Mouse (Mus musculus) gastrocnemius, postnatal 14 days (tissue): ENCODE data around the gene Gm49336. TPM values are rescaled to one million over a fixed set of nuclear protein-coding genes. Genes with fewer than 3 reads are reported as not detected.

Source experiments
- DNase-seq: peaks from one replicate; pipeline ENCODE4 v3.0.0; 2021; ENCODE audit warnings: mixed read lengths
- intact Hi-C: fragments of 180-260 bp; cut with DNase I; formaldehyde crosslinking; loops from one replicate; pipeline ENCODE4 v1.15.1; 2025; ENCODE audit warnings: low total_unique reads
- total RNA-seq, 2 experiments: library from RNA; stranded (reverse); gene quantifications; 2 replicates each; pipeline ENCODE4 v1.2.3; 2021

The Gm49336 gene
- total RNA-seq, 2 experiments from 2014 or later = 27.7 to 30.0 TPM

DNA sequence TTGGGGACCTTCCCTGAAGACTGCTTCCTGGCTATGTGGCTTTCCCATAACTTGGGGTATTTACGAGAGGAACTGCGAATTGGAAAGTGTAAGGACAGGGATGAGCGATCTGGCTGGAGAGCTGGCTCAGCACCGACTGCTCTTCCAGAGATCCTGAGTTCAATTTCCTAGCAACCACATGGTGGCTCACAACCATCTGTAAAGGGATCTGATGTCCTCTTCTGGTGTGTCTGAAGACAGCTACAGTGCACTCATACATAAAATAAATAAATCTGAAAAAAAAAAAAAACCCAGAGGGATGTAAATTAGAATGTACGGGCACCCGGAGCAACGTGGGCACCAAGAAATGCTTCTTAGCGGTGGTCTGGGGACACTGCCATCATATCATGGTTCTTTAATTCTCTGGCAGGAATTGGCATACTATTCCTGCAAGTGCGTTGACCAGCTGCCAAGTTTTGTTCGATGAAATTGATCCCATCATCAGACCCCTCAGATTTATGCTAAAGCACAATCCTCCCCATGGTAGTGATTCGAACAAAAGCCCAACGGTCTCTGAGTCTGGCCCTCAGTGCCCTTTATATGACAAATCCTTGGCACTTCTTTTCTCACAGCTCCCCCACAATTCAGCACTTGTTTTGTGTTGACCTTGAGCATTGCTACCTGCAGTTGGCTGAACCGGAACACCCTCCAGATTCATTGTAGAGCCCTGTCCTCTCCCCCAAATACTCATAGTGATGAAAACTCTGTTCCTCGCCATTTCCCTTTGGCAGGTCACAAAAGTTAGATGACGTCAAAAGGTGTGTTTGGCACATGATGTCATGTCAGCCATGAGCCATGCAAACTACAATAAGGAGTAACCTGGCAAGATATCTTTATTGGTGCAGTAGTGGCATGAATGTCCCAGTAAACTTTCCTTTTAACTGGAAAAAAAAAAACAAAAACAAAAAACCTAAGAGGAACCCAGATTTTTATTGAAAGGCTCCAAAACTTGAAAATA, 995 bp upstream of the Gm49336 start:
- intact Hi-C loops = no loop called here

DNA sequence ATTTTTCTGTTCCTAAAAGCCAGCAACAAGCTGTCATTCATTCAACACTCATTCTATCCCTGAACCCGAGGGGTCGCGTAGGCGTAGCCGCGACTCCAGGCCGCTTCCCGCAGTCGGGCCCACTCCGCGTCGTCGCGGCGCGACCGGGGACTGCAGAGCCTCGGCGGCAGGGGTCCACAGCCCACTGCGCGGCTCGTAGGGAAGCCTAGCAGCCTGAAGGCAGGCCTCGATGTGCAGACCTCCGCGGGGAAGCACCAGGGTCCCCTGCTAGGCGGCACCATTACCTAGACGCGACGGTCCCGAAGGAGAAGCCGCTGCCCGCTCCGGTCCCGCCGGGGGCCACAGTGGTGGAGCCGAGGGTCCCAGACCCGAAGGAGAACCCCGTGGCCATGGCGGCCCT, 428 bp downstream of the Gm49336 start:
- intact Hi-C loops = no loop called here
- DNase-seq = no peak

More for the DNA sequence above, 995 bp upstream of the Gm49336 start:
- no peak for DNase-seq

DNA sequence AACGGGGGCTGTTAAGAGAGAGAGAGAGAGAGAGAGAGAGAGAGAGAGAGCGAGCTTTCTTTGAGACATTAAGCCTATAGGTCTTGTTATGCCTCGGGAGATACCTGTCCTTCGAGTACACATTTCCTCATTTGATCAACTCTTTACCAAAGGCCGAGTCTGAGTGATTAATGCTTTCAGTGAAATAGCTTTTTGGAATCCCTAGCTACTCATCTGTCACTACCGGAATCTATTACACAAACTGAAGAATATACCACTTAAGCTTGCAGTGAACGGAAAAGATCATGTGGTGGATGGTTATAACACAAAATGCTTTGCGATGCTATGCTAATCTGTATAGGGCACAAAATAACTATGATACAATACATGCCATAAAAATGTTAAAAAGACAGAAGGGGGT, 941 bp downstream of the Gm49336 start:
- intact Hi-C loops = no loop called here
- DNase-seq = no peak

DNA sequence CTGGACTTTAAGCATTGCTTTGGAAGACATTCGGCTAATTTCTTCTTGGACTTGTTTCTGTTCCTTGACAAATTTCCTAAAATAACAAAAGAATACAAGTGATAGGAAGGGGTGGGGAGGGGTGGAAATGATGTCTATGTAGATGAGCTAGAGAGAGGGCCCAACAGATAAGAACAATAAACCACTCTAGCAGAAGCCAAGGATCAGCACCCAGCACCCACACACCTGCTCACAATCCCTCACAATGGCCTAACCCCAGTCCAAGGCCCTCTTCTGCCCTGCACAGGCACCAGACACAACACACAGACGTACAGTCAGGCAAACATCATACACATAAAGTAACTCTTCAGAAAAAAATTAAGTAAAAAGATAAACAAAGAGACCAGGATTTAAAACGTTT, 12.8 kb downstream of the Gm49336 start:
- intact Hi-C loops = no loop called here
- no peak for DNase-seq

DNA sequence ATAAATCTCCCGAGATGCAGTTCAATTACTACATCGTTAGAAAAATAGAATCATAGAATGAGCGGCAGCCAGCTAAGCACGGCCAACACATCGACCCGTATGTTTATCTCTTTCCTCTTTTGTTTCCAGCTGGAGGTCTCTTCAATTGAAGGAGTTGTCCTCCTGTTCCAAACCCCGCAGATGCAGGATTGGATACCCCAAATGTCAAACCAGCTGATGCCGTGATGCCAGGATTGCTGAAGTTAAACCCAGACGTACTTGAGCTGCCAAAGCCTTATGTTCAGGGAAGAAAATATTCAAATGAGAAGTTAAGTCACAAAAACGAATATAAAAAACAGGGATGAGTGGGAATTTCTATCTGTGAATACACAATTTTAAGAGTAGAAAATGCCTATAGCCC, 31.4 kb downstream of the Gm49336 start:
- intact Hi-C loops = no loop called here
- DNase-seq = no peak

DNA sequence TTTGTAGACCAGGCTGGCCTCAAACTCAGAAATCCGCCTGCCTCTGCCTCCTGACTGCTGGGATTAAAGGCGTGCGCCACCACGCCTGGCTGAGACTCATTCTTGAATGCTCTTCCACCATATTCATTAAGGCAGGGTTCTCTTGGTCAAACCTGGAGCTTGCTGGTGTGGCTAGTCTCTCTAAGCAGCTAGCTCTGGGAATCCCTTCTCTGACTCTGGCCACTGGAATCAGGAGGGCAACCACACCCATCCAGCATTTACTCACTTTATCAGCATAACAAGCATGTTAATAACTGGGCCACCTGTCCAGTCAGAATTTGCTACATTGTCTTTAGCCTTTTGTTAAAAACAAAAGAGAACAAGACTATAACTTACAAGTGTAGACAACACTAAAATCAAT, 33.7 kb downstream of the Gm49336 start:
- intact Hi-C loops = no loop called here
- DNase-seq = no peak

DNA sequence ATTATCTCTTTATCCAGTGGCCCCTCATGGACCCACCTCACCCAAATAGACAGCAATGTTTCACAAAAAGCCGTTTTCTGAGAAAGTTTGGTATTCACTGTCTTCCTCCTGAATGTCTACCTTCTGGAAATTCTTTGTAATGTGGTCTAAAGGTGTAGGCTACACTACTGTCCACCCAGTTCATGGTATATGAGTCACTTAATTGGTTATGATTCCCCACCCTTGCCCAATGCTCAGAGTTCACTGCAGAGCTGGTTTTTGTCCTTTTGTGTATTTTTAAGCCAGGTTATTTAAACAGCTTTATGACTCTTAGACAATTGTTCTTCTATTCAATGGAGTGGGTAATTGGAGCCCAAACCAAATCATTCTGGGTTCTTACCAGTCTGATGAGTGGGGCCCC, 35.2 kb downstream of the Gm49336 start:
- DNase-seq = no peak
- intact Hi-C loops = no loop called here

DNA sequence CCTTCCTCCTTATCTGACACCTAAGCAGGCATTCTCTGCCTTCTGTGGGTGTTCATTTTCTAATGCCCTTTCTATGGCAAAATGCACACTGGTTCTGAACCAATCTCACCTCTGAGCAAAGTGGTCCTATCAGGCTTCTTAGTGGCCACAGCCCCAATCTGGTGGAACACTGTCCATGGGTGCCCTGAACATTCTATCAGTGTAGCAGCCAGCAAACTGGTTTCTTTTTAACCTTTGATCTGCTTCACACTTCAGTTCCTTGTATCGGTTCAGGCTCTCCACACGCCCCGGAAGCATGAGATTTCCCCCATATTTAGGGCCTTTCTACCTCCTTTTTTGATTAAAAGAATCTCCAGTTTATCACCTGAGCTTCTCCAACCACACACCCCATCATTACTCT, 36.3 kb downstream of the Gm49336 start:
- intact Hi-C loops = no loop called here
- DNase-seq = no peak

DNA sequence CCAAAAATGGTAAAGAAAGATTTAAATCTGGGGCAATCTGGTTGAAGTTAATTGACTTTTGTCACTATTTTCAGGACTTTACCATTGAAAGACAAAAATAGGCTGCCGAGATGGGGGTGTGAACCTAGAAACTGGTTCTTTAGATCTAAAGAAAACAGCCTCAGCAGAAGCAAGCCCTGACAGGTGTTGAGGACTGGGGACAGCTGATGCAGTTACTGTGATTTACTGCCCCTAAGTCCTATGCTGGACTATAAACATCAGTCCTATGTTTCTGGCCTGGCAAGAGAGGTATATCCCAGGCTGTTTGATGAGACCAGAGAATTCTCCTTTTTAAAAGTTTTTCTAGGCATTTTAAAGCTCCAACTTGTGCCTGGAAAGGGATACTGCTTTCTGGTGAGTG, 37.3 kb downstream of the Gm49336 start:
- intact Hi-C loops = no loop called here

DNA sequence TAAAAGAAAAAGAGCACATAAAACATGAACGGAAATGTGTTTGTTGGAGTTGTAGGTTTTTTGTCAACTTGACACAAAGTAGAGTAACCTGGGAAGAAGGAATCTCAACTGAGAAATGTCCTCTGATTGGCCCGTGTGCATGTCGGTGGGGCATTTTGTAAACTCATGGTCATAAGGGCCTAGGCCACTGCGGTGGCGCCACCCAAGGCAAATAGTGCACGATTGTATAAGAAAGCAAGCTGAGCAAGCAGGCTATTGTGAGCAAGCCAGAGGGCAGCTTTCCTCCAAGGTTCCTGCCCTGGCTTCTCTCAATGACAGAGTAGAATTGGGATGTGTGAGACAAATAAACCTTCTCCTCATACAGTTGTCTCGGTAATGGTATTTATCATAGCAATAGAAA, 42.1 kb downstream of the Gm49336 start:
- DNase-seq = no peak
- intact Hi-C loops = no loop called here

More for the DNA sequence above, 37.3 kb downstream of the Gm49336 start:
- no peak for DNase-seq

DNA sequence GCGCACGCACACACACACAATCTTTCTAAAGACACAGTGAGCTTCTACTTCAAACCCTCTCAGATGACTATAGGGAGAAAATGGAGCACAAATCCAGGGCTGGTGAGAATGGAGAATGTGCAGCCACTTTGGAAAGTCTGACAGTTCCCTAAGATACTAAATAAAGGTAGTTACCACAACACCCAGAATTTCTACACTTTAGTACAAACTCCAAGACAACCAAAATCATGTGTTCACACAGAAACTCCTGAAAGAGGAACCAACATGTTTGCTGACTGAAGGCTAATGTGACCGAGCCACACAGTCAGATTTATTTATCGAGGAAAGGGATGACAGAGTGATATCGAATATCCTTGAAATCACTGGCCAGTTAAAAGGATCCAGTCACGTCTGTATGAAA, 46.3 kb downstream of the Gm49336 start:
- no peak for DNase-seq
- intact Hi-C loops = no loop called here

DNA sequence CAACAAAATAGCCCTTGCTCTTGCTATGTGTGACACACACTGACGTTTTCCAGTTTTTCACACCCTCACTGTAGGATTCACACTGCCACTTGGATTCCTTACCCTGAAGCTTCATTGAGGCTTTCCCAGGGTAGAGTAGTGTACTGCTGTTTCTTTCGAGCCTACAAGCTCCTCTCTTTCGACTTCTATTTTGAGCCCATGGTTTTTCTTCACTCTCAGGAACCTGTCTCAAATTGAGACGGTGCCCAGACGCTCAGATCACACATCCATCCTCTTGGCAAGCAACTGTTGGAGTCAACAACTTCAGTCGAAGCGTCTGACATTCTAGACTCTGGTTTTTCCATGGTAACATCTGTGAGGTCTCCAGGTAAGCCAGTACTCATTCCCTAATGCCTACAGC, 54.4 kb downstream of the Gm49336 start, which contains the start of gene Atp8a2:
TSS of gene Atp8a2 (minus strand) at position 296 of the 400 bp plus-strand sequence.
- intact Hi-C loops = no loop called here
- no peak for DNase-seq

DNA sequence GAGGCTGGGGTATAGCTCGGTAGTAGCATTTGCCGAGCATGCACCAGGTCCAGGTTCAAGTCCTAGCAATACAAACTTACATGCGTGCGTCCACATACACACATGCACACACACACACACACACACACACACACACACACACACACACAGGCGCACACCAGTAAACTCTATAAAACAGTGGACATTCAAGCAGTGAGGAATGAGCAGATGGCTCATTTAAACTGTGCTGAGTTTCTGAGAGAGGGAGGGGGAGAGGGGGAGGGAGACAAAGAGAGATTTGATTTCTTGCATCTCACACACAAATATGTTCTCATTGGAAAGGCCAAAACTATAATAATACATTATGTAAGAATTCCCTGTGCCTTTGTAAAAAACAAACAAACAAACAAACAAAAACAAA, 55.3 kb downstream of the Gm49336 start:
- intact Hi-C loops = no loop called here
- DNase-seq = no peak

DNA sequence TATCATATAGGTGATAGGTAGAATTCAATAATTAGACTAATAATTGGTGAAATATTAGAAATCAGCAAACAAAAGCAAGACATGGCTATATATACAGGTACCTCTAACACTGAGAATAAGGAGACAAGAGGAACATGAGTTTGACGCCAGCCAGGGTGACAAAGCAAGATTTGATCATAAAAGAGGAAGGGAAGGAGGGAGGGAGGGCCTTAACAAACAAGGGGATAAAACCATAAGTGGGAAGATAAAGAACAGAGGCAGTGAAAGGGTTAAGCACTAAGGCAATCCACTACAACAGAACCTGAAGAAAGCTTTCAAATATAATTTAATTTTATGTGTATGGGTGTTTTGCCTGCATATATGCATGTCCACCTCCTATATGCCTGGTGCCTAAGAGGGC, 56.7 kb downstream of the Gm49336 start:
- intact Hi-C loops = no loop called here

DNA sequence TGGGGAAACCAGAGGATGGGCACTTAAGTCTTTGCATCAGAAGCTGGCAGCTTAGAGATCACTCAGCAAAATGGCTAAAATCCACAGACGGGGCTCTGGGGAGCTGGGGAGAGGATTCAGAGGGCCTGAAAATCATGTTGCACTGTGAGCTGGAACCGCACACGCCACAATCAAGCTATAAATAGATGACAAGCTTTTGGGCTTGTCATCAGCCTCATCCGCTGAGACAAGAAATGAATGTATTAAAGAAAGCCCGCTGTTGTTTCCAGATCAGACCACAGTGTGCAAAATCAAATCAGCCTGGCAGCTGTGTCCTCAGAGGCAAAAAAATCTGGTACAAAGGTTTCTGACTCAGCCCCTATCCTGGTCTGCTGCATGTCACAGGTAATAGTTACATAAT, 61.5 kb downstream of the Gm49336 start:
- no peak for DNase-seq
- intact Hi-C loops = no loop called here

More for the DNA sequence above, 56.7 kb downstream of the Gm49336 start:
- no peak for DNase-seq

DNA sequence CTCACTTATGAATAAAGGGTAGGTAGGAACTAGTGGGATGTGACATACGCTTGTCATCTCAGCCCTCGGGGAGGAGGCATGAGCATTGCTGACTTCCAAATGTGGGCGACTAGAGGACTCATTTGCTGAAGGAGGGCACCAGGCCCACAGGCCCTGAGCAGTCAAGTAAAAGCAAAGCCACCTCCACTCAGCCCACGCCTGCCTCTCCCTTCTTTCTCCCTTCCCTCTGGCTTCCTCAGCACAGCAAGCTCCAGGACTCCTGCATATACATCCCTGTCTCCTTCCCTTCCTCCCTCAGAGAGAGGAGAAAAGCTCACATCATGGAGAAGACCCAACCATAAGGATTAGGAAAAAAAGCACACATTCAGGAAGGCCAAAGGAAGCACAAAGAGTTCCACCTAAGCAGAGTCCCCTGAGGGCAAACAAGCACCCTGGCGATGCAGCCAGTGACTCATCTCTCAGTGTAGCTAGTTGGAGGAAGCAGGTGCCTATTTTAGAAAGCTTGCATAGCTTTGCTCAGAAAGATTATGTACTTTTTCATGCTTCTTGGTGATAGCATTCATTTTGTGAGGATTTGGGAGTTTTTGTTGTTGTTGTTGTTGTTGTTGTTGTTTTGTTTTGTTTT, 63.0 kb downstream of the Gm49336 start:
- intact Hi-C loops = no loop called here
- no peak for DNase-seq

DNA sequence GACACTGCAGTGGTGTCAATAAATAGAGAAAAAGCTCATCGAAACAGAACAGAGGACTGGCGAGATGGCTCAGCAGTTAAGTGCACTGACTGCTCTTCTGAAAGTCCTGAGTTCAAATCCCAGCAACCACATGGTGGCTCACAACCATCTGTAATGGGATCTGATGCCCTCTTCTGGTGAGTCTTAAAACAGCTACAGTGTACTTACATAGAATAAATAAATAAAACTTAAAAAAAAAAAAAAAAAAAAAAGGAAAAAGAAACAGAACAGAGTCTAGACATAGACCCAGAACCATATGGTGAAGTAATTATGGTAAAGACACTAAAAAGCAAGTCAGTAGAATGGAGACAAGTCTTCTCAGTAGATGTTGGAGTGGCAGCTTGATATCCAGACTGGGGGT, 70.0 kb downstream of the Gm49336 start:
- intact Hi-C loops = no loop called here
- DNase-seq = no peak

DNA sequence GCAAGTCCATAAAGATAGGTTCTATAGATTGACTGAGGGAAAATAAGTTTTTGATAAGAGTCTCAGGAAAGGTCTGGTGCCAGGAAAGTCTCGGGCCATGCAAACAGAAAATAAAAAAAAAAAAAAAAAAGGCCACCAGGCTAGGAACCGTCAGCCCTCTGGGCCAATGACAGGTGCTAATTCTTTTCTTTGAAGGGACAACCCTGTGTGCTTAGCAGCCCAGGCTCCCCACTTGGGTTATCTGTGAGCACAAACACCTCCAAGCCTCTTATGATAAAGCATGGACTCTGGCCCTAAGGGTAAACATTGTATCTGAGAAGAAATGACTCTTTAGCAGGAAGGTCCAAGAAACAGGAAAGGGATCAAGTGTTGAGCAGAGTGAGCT, 72.7 kb downstream of the Gm49336 start:
- intact Hi-C loops = no loop called here
- DNase-seq = no peak

DNA sequence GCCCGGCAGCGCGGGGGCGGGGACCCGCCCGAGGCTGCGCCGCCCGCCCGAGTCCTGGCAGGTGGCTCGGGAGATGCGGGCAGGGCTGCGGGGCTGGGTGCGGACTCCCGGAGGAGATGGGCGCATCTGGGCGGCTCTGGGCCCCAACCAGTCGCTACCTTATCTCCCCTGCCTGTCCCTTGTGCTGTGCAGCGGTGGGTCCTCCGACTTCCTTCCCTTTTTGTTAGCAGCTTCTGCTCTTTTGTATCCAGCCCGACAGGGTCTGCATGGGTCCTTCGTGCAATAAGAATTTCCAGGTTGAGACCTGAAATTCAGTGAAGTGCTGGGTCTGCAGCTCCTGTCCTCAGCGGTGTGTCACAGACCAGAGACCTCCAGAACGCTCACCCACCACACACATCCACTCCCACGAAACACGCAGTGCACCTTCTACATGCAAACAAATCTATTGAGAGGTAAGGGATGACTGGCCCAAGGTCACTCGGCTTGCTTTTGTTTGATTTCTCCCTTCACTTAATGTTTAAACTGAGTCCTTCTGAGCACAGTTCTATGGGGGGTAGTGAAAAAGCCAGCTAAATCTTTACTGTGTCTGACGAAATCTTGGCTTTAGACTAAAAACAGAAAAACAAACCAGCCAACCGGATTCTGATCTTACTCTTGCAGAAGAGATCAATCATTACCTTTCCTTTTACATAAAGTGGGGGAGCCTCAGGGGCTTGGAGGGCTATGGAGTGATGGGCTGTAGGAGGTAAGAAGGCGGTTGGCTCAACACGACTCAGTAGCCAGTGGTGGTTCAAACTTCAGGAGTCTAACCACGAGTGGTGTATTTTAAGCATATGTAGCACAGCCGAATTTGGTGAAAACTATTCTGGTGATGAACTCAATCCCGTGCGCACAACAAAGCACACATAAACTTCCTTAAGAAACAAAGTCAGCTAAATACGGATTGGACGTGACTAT, 73.4 kb downstream of the Gm49336 start:
- no peak for DNase-seq
- intact Hi-C loops = no loop called here
